Mouse (Mus musculus): Measurements from ENCODE around the gene 1700028K03Rik. TPM values are rescaled to one million over a fixed set of nuclear protein-coding genes. Genes with fewer than 3 reads are reported as not detected.

Gene 1700028K03Rik
- total and polyA plus RNA-seq, 3 experiments: 0.16 TPM; not detected in 2

DNA sequence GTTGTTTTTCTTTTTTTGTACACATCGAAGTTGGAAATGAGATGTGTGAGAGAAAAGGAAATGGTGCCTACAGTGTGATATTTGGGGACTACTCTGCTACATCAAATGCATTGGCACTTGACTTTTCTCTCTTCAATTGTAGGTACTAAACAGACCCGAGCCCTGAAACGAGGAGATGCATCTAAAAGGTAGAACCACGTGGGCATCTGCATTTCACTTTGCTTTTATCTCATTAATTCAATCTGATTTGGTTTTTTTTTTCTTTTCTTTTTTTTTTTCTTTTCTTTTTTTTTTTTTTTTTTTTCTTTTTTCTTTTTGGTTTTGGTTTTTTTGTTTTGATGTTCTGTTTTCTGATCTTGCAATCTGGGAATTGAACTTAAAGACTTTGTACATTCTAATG, 63.9 kb downstream of the 1700028K03Rik start:
- DNase-seq (ENCODE audit: low spot score): no peak
- H3K4me1 ChIP-seq (ENCODE audit: insufficient read depth, low read depth, low read length): peaks cover 22% of the 10 kb centered on the region
- ATAC-seq (ENCODE audit: extremely low read depth, insufficient number of reproducible peaks, low FRiP score, poor library complexity, severe bottlenecking): no peak
- no peak for TF ChIP-seq GATA1 (IDR thresholded peaks at IDR 0.05; ENCODE audit: borderline replicate concordance, low read length)
- no peak for TF ChIP-seq GATA2 (IDR thresholded peaks at IDR 0.05; ENCODE audit: borderline replicate concordance, low read depth, low read length)
- TF ChIP-seq POLR2AphosphoS5 (IDR thresholded peaks at IDR 0.05; ENCODE audit: insufficient replicate concordance, low read depth, low read length): no peak
- TF ChIP-seq CTCF (IDR thresholded peaks at IDR 0.05; ENCODE audit: low read depth, low read length): no peak
- TF ChIP-seq TAL1 (conservative IDR thresholded peaks at IDR 0.05; ENCODE audit: low read depth, low read length): no peak
- H3K36me3 ChIP-seq (replicated peaks): peaks cover 32% of the 10 kb centered on the region
- no peaks in the 10 kb centered on the region for H3K9me3 ChIP-seq (replicated peaks)
- no peaks in the 10 kb centered on the region for H3K27me3 ChIP-seq (ENCODE audit: insufficient read depth, low read length)
- peak overlapping the region; percentile 44; the same call in 1 of the 2 replicates for H3K4me3 ChIP-seq (ENCODE audit: low read depth, low read length)

Other genes with a start within 250 kb of the 1700028K03Rik start
- not detected in 2 replicates for gene Tgfbr3, start 245.1 kb upstream of the 1700028K03Rik start, total RNA-seq (2014; fragmentation: Nextera tagmentation)
- under 0.01 and 0.05 TPM in 2 replicates for gene Tgfbr3, start 245.1 kb upstream of the 1700028K03Rik start, total RNA-seq (2017)
- gene Tgfbr3, start 245.1 kb upstream of the 1700028K03Rik start, polyA plus RNA-seq (2012): not detected in 2 replicates
- 0.63 TPM in 1 of 2 replicates, not detected in the other for gene Brdt, start 203.6 kb upstream of the 1700028K03Rik start, total RNA-seq (2014; fragmentation: Nextera tagmentation)
- 0.11 and 0.12 TPM in 2 replicates for gene Brdt, start 203.6 kb upstream of the 1700028K03Rik start, total RNA-seq (2017)
- not detected in 2 replicates for gene Brdt, start 203.6 kb upstream of the 1700028K03Rik start, polyA plus RNA-seq (2012)
- gene Ephx4, start 132.0 kb upstream of the 1700028K03Rik start, total RNA-seq (2014; fragmentation: Nextera tagmentation): not detected in 2 replicates
- not detected in 2 replicates for gene Ephx4, start 132.0 kb upstream of the 1700028K03Rik start, total RNA-seq (2017)
- gene Ephx4, start 132.0 kb upstream of the 1700028K03Rik start, polyA plus RNA-seq (2012): not detected in 2 replicates
- gene Lpcat2b, start 103.2 kb upstream of the 1700028K03Rik start, total RNA-seq (2014; fragmentation: Nextera tagmentation): 0.34 TPM in 1 of 2 replicates, not detected in the other
- gene Lpcat2b, start 103.2 kb upstream of the 1700028K03Rik start, total RNA-seq (2017): 0.11 TPM in 1 of 2 replicates, not detected in the other
- not detected in 2 replicates for gene Lpcat2b, start 103.2 kb upstream of the 1700028K03Rik start, polyA plus RNA-seq (2012)
- 17.3 and 18.2 TPM in 2 replicates for gene Btbd8, start 96.7 kb upstream of the 1700028K03Rik start, total RNA-seq (2014; fragmentation: Nextera tagmentation)
- gene Btbd8, start 96.7 kb upstream of the 1700028K03Rik start, total RNA-seq (2017): 5.0 and 5.6 TPM in 2 replicates
- 1.2 and 1.4 TPM in 2 replicates for gene Btbd8, start 96.7 kb upstream of the 1700028K03Rik start, polyA plus RNA-seq (2012)
- gene Gm42669, start 27.1 kb upstream of the 1700028K03Rik start, total RNA-seq (2014; fragmentation: Nextera tagmentation): not detected in 2 replicates
- gene Gm42669, start 27.1 kb upstream of the 1700028K03Rik start, total RNA-seq (2017): 0.12 and 0.16 TPM in 2 replicates
- 0.07 and 0.20 TPM in 2 replicates for gene Gm42669, start 27.1 kb upstream of the 1700028K03Rik start, polyA plus RNA-seq (2012)
- gene Rpap2, start 62.7 kb downstream of the 1700028K03Rik start, total RNA-seq (2014; fragmentation: Nextera tagmentation): 29.0 and 42.8 TPM in 2 replicates
- gene Rpap2, start 62.7 kb downstream of the 1700028K03Rik start, total RNA-seq (2017): 29.6 and 35.0 TPM in 2 replicates
- 1.3 and 4.5 TPM in 2 replicates for gene Rpap2, start 62.7 kb downstream of the 1700028K03Rik start, polyA plus RNA-seq (2012)
- 25.3 and 29.9 TPM in 2 replicates for gene Glmn, start 63.2 kb downstream of the 1700028K03Rik start, total RNA-seq (2014; fragmentation: Nextera tagmentation)
- gene Glmn, start 63.2 kb downstream of the 1700028K03Rik start, total RNA-seq (2017): 14.9 and 20.0 TPM in 2 replicates
- gene Glmn, start 63.2 kb downstream of the 1700028K03Rik start, polyA plus RNA-seq (2012): 0.50 and 0.87 TPM in 2 replicates
- not detected in 2 replicates for gene Gfi1, start 191.3 kb downstream of the 1700028K03Rik start, total RNA-seq (2014; fragmentation: Nextera tagmentation)
- 0.27 and 0.41 TPM in 2 replicates for gene Gfi1, start 191.3 kb downstream of the 1700028K03Rik start, total RNA-seq (2017)
- gene Gfi1, start 191.3 kb downstream of the 1700028K03Rik start, polyA plus RNA-seq (2012): 2.0 and 2.5 TPM in 2 replicates

Measured in G1E (cell line).